Mouse (Mus musculus) R1 (cell line): Measurements from ENCODE around the gene Cfap99.
A peak's percentile ranks its signal among the peaks of the same experiment; 100 is the strongest.

Source experiments
- DNase-seq: peaks from one replicate; pipeline ENCODE4 v3.0.0-alpha.2; 2018; ENCODE audit warnings: low read depth, low spot score

The Cfap99 gene

DNA sequence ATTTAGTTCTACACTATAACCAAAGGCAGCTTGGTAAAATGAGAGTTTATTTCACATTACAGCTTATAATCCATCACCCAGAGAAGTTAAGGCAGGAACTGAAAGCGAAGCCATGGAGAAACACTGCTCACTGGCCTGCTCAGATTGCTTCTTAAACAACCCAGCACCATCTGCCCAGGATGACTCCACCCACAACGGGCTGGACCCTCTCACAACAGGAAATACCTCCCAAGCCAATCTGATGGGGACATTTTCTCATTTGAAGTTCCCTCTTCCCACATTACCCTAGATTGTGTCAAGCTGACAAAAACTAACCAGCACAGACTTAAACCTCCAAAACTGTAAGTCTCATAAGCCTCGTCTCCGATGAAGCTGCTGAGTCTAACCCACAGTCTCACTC lies 10.3 kb upstream of the Cfap99 start:
- DNase-seq = no peak

DNA sequence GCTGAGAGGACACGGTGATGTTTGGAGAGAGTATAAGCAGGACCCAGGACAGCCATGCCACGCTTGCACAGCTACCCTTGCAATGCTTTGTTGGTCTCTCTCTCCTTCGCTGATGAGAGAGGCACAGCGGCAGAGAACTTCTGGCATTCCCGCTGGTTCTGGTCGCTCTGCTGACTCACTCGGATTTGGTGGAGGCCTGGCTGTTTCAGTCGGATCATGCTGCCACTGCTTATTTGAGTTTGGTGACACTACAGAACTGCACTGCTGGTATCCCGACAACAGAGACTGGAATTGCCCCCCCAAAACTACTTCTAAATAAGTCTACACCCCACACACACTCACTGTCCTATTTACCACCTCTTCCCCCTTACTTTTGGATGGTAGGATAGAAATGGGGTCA lies 9.2 kb upstream of the Cfap99 start:
- DNase-seq = no peak

DNA sequence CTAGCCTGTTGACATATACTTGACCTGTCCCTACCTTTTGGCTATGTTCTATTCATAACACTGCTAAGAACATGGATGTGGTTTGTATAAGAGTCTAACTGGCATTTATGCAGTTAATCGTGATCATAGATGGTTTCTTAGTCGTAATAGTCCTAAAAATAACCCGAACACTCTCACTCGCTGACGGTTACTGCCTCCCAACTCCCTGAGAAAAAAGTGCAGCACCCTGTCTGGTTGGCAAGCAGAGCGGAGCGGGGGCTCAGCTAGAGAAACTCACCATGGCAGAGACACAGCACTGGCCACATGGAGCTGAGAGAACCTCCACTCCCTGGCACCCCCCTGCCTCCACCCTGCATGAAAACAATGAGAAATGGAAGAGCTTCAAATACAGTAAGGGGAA lies 7.4 kb upstream of the Cfap99 start:
- no peak for DNase-seq

DNA sequence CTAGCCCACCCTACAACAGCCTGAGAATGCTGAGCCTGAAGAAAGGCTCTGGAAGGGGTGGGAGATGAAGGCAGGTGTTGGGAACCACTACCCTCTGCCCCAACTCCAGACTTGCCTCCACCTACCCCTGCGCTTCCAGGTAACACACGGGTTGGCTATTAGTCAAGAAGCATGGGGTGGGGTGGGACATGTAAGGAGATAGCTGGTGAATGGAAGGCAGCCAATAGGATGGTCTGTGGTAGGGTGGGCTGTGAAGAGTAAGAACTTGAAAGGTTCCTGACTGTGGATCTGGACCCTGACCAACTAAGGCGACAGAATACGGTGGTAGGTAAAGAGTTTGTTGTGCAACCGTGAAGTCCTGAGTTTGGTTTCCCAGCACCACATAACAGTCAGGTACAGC lies 5.0 kb upstream of the Cfap99 start:
- DNase-seq = no peak

DNA sequence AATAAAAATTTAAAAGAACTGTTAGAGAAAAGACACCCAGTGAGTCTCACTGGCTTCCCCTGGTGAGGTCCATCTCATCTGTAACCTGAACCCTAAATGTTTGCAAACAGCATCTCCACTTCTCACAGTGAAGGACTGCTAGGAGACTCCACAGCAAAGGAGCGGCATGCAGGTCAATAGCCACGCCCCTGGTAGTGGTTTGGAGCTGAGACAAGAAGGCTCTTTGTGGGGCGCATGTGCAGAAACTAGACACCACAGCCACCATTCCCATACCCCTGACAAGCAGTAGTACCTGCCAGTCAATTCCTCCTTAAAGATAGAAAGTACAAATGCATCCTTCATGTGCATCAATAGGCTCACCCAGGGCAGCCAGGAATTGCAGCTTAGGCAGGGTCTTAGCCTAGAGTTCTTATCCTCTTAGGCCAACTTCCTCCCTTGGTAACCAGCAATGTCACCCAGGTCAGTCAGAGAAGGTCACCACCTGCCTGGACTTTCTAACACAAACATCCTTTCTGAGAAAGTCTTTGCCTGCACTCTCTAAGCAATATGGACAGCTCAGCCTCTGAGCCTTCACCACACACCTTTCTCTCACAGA lies 4.1 kb upstream of the Cfap99 start:
- DNase-seq = peak; percentile 79

DNA sequence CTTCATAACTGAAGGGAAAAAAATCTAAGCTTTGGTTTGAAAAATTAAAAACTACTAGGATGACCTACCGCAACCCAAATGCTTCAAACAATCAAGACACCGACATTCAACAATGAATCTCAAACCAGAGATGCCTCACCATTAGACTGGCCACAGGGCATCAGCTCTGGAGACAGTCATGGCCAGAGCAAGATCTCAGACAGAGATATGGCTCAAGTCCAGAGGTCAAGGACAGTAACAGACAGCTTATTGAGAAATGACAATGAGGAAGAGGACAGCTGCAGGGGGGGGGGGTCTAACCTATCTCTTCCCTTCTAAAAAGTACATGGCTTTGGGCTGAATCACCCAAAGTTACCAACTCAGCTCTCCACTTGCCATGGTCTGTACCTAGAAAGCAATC lies 3.1 kb upstream of the Cfap99 start:
- no peak for DNase-seq

DNA sequence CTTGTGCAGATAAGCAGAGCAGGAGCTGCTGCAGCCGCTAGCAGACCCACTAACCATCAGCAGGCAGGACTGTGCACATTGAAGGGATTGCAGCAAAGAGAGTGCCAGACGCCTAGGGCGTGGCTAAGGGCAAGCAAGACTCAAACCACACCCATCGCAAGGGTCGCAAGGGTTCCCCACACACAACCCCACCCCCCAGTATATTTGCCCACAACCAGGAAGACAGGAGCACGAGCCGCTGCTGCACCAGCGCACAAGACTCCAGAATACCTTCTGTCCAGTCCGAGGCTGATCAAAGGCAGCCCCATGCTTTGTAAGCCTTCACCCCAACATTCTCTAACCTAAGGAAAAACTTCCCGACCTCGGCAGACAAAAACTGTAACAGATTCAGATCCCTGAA lies 1.9 kb upstream of the Cfap99 start:
- DNase-seq = peak; percentile 72

DNA sequence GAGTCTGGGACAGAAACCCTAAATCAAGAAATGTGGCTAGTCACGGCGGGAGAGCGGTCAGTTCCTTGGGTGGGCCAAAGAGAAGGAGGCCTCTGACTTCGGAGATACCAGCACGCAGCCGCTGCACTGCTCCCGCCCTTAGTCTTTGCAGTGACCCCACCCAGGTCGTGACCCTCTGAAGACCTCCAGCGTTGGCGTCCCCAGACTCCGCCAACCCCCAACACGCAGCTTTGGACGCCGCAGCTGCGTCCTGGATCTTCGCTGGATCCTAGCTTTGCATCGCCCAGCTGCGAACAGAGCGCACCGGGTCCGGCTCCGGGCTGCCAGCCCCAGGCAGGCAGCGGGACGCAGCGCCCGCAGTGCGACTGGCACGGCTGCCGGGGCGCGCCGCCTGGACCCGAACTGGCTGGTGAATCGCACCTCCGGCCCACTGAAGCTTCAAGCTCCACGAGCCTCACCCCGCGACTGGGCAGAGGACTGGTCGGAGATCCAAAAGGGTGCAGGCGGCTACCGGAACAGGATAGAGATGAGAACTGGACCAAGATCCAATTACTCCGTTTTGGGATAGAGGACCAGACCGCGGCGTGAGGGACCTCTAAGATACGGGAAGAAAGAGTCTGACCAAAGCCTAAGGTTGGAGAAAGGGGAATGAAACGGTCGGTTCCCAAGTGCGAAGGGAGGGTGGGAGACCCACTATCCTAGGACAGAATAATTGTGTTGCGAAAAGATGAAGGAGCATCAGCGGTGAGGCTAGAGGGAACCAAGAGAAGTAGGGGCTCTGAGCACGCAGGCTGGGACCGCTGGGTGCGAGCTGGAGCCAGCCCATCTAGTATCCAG lies 1.2 kb upstream of the Cfap99 start:
- DNase-seq = peak; percentile 68

DNA sequence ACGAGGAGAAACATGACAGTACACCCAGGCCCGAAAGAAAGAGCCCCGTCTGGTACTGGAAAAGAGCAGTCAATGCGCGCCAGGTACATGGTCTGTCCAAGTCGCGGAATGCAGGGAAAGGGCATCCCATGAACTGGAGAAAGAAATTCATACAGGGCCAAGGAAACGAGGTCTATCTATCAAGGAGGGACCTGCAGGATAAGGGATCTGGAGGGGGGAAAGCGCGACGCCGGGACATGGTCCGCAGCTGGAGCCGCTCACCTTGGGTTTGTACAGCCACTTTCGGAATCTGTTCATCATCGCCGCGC lies 608 bp upstream of the Cfap99 start:
- peak; percentile 58 for DNase-seq

DNA sequence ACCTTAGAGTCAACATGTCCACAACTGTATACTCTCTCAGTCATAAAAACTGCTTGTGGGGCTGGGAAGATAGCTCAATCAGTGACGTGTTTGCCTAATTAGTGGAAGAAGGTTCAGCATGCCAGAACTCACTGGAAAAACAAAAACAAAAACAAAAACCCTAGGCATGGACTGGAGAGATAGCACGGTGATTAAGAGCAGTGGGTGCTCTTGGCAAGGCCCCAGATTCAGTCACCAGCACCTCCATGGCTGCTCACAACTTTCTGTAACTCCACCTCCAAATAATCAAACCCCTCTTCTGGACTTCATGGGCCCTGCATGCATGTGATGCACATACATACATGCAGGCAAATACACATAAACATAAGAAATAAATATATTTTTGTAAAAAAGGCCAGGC lies 886 bp downstream of the Cfap99 start:
- no peak for DNase-seq

DNA sequence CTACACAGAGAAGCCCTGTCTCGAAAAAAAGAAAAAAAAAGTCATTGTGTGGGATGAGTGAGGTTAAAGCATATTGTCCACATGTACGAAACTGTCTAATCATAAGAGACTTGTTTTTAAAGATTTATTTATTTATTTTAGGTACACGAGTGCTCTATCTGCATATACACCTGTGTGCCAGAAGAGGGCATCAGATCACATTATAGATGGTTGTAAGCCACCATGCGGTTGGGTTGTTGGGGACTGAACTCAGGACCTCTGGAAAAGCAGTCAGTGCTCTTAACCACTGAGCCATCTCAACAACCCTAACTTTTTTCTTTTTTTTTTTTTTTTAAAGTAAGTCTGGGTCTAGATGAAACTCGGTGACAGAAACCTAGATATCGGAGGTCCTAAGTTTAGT lies 5.0 kb downstream of the Cfap99 start:
- DNase-seq = peak; percentile 70

DNA sequence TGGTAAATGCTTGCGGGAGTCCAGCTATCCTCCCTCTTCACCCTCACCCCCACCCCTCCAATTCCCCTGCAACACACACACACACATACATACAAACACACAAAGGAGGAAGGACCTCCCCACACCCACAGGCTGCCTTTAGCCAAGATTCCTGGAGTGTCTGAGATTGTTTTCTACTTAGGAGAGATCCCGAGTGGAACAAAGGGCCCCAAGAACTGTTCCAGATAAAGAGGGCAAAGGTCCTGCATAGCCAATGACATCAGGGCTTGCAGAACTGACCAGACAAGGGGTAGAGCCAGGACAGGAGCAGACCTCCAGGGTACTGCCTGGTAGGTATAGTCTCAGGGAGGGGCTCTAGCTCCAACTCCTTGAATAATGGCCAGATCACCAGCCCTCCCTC lies 6.3 kb downstream of the Cfap99 start:
- no peak for DNase-seq

DNA sequence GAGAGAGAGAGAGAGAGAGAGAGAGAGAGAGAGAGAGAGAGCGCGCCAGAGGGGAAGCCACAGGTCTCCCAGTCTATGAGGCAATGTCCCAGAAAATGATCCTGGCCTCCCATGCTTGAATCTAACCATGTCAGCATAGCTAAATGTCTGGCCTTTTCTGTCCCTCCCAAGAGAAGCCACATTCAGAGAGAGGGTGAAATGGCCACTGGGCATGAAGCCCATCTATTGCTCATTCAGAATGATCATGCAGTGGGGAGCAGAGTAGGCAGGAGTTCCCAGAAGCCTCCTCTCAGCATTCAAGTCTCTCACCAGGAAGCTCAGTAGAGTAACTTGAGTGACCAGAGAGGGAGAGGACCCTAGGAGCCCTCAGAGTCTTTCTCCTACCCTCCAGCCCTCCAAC lies 6.7 kb downstream of the Cfap99 start:
- DNase-seq = no peak

DNA sequence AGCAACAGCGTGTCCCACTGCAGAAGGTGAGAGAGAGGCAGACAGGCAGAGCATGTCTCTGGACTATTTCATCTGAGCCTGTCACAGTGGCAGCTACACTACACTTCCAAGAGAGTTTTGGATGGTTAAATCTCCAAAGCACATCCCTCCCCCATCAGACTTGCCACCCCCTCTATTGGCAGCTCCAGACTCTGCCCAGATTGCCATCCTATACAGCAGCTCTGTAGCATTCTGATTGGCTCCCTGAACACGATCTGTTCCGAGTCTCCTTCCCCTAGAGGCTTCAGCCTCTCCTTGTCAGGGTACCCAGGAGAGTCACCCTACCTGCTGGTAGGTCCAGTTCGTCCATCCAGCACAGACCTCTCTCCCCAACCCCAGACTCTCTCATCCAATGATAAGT lies 9.7 kb downstream of the Cfap99 start:
- DNase-seq = no peak

DNA sequence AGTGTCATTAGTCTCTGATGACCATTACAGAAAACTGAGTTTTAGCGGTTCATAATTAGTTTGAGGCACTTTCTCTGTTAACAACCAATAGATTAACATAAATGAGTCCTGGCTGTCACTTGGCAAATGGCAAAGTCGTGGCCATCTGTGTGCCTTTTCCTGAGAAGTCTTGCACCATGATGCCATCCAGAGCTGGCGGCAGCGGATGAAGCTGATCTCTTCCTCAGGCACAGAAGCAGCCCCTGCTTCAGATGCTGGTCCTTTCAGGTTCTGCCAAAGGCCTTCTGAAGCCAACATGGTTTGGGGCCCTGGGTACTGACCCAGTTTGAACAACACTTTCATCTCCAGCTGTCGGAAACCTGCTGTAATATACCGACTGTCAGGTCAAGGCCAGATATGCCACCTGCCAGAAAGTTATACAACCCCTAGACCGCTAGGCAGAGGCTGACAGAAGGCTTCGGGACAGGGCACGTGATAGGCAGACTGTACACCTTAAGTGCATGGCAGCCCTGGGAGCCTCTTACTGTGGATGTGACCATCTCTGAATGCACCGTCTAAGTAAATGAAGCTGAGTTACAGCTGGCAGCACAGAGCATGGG lies 10.6 kb downstream of the Cfap99 start:
- no peak for DNase-seq

DNA sequence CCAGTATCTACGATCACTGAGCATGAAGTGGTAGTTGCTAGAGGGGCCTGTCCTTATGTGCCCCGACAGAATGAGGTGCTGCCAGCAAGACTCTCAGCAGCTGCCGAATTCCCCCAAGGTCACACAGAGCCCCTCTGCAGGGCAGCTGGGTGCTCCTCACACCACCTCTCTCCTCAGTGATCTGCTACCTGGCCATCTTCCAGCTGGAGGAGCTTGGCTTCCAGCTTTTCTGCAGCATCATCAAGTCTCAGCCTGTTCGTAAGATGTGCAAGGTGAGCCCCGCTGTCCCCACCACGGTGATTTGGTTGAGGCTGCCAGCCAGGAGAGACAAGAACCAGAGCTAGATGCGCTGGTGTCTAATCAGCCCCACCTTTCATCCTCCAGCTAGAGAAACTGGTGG lies 14.0 kb downstream of the Cfap99 start:
- DNase-seq = no peak

DNA sequence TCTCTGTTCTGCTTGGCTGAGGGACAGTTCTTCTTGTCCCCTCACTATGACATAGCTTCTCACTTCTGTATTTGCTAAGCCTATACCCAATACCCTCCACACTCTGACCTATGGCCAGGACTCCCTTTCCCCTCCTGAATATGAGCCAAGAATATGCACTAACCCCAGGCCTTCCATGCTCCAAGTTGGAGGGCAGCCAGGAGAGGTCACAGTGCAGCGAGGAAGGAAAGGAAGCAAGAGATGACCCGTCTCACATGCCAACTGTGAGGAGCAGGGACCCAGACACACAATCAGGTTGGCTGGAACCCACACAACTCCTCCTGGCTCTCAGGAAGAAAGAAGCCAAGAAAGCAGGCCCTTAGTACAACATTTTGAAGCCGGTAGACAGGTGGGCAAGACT lies 20.6 kb downstream of the Cfap99 start:
- no peak for DNase-seq

DNA sequence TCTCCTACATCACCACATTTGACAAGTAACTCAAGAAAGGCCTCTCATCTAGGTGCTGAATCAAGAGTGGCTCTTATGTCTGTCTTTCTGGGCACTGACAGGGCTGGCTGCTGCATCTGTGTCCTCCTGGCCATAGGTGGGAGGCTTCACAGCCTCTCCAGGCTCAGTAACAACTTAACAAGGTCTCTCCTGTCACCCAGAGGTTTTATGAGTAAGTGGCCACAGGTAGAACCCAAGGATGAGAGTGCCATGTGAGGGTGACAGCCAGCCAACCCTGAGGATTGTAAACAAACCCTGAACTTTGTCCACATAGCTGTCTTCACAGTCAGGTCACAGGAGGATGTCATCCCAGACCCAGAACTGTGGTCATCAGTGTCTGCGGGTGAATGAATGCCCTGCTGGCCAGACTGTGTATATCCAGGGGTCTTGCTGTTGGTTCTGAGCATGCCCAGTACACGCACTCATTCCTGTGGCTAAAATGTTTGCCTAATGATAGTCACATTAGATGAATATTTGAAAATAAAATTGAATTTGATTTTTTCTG lies 31.2 kb downstream of the Cfap99 start:
- no peak for DNase-seq

DNA sequence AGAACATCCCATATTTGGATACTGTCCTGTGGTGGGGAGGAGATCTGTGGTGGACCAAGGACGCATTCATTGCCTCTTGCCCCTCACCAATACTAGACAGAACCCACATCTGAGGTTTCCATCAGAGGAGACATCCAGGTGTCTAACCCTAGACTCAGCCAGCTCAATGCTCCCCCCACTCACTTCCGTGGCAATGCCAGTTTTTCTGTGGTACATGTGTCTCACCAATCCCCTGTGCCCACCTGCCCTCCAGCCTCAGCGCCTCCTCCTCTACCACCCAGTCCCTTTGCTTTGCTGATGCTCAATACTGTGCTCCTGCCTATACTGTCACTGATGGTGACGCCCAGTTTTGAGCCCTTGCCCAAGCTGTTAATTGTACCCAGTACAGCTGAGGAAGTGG lies 32.8 kb downstream of the Cfap99 start:
- no peak for DNase-seq

DNA sequence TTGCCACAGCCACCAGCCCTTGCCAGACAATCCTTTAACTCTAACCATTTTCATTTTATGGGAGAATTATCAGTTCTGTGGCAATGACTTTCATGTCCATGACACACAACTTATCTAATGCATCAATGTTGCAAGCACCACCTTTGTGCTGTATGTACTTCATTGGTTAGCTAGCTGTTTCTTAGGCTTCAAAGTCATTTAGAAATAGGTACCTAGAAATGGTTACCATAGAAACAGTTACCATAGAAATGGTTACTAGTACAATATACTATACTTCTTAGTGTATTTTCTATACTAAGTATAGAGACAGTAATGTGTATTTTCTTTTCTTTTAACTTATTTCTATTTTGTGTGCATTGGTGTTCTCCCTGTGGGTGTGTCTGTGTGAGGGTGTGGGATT lies 36.9 kb downstream of the Cfap99 start:
- no peak for DNase-seq

DNA sequence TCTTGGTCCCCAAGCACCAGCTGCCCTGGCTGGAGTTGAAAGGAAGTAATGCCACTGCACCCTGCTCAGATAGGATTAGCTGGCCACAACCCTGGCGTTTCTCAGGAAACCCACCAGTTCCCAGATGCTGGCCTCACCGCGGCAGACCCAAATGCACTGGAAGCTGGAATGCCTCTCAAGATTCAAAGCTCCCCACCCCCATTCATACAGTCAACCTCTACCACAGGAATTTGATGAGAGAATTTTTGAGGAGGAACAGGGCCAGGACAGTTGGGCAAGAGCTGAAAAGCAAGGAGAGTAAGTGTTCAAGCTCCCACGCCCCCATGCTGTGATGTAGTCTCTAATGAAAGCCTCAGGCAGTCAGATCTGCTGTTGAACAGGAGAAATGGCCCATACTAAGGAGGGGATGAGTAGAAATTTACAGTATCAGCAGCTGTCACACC lies 37.9 kb downstream of the Cfap99 start:
- peak; percentile 69 for DNase-seq

DNA sequence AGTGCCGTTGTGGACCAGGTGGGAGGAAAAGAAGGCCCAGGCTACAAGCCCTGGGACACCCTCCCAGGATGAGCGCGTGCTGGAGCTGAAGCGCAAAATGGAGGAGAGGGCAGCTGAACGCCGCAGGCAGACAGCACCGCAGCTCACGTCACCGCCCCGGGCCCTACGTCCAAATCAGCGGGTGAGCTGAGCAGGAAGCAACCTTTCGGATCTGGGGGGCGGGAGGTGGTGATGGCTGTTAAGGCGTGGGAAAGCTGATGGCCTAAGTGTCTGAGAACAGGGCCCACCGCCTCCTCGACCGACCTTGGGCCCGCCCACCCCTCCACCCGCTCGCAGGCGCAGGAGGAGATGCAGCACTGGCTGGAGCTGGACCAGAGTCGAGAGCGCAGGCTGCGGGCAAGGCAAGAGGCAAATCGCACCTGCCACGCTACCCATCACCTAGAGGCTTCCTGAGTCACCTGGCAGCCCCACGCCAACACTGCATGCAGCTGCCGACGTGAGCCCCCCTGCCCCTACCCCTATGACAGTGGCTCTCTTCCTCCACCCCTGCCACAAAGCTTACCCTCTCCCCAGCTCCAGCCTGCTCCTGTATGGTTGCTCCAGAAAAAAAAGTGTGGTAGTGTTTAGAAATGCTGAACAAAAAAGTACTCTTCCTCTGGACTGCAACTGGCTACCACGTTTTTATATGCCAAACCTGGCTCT lies 38.6 kb downstream of the Cfap99 start:
- peak; percentile 80 for DNase-seq
